Mouse (Mus musculus) intestine, embryonic 16.5 days (tissue): ENCODE data around the gene Tln2. TPM values are rescaled to one million over a fixed set of nuclear protein-coding genes. Genes with fewer than 3 reads are reported as not detected.

Experiments used
- ATAC-seq: fragments of 200-750 bp; cut with Nextera tagmentation; 2 replicates; pipeline ENCODE4 v1.8.0; 2017; ENCODE audit warnings: moderate TSS enrichment, moderate library complexity
- H3K27ac ChIP-seq: fragments of 300-500 bp; sonication (generic); 2 replicates; pipeline ENCODE4 v1.5.1; 2014; ENCODE audit warnings: mild to moderate bottlenecking, low read length
- H3K27me3 ChIP-seq: fragments of 300-500 bp; sonication (generic); replicated peaks from 2 replicates; pipeline ENCODE4 v1.6.1; 2014; ENCODE audit warnings: low read length, control low read depth, mixed read lengths; ENCODE audit not compliant: control insufficient read depth, insufficient read depth
- H3K36me3 ChIP-seq: fragments of 300-500 bp; sonication (generic); 2 replicates; pipeline ENCODE4 v1.6.1; 2014; ENCODE audit warnings: low read length, control low read depth; ENCODE audit not compliant: control insufficient read depth, insufficient read depth
- H3K4me1 ChIP-seq: fragments of 300-500 bp; sonication (generic); 2 replicates; pipeline ENCODE4 v1.6.1; 2014; ENCODE audit warnings: low read length, control low read depth, mixed read lengths; ENCODE audit not compliant: control insufficient read depth, insufficient read depth
- H3K4me2 ChIP-seq: fragments of 300-500 bp; sonication (generic); 2 replicates; pipeline ENCODE4 v1.6.1; 2014; ENCODE audit warnings: low read depth, low read length, control low read depth
- H3K4me3 ChIP-seq: fragments of 300-500 bp; sonication (generic); 2 replicates; pipeline ENCODE4 v1.5.1; 2014; ENCODE audit warnings: mild to moderate bottlenecking, low read length
- H3K9ac ChIP-seq: fragments of 300-500 bp; sonication (generic); 2 replicates; pipeline ENCODE4 v1.6.1; 2014; ENCODE audit warnings: low read depth, low read length
- H3K9me3 ChIP-seq: fragments of 300-500 bp; sonication (generic); 2 replicates; pipeline ENCODE4 v1.6.1; 2016; ENCODE audit warnings: low read length, control low read depth; ENCODE audit not compliant: control insufficient read depth
- WGBS: fragments of 180-500 bp; shearing (Covaris S2); extraction: QIAGEN DNeasy Blood & Tissue Kit; methylation state at CpG from one replicate; pipeline ENCODE4 v1.1.7; 2014; 5-methylcytosine and 5-hydroxymethylcytosine counted together
- polyA plus RNA-seq: library from polyadenylated mRNA; unstranded; fragments of >200 nt; fragmentation: Nextera tagmentation; extraction: Ambion mirVana; gene quantifications from 2 replicates; pipeline ENCODE4 v1.2.1, GENCODE M21; 2015

Gene Tln2
- polyA plus RNA-seq, 1 experiment from 2014 or later = 19.8 TPM

GRCm38 (mm10) chr9:67565801-67566258 is 6.3 kb upstream of the Tln2 start:
- no peak overlapping the region for H3K4me3 ChIP-seq
- H3K36me3 ChIP-seq = no peaks in the 10 kb centered on the region
- H3K27ac ChIP-seq = no peak overlapping the region
- no peak overlapping the region for H3K9ac ChIP-seq
- no peaks in the 10 kb centered on the region for H3K4me1 ChIP-seq
- no peak overlapping the region for H3K4me2 ChIP-seq
- WGBS = 68% methylated on average over 6 of the region's 6 CpGs
- no peak for ATAC-seq
- no peaks in the 10 kb centered on the region for H3K27me3 ChIP-seq
- no peaks in the 10 kb centered on the region for H3K9me3 ChIP-seq

GRCm38 (mm10) chr9:67549811-67550501 is 9.5 kb downstream of the Tln2 start:
- peaks cover 15% of the 10 kb centered on the region for H3K4me1 ChIP-seq
- no peak overlapping the region for H3K4me3 ChIP-seq
- ATAC-seq = no peak
- no peaks in the 10 kb centered on the region for H3K27me3 ChIP-seq
- no peaks in the 10 kb centered on the region for H3K9me3 ChIP-seq
- WGBS = 94% methylated on average over 8 of the region's 8 CpGs
- peak overlapping the region; percentile 41; the same call in 1 of the 2 replicates for H3K27ac ChIP-seq
- no peaks in the 10 kb centered on the region for H3K36me3 ChIP-seq
- H3K9ac ChIP-seq = no peak overlapping the region
- no peak overlapping the region for H3K4me2 ChIP-seq

GRCm38 (mm10) chr9:67549332-67549731 is 10.2 kb downstream of the Tln2 start:
- Histone ChIP-seq H3K27me3 (no peaks in the 10 kb centered on the region), H3K9ac (no peak overlapping the region; the same call in 1 of the 2 replicates), H3K36me3 (no peaks in the 10 kb centered on the region), H3K4me1 (peaks cover 15% of the 10 kb centered on the region), H3K4me2 (no peak overlapping the region), H3K9me3 (no peaks in the 10 kb centered on the region), H3K4me3 (no peak overlapping the region), H3K27ac (peak overlapping the region; percentile 41; the same call in 1 of the 2 replicates)
- 36% methylated on average over 4 of the region's 4 CpGs for WGBS
- no peak for ATAC-seq

- Histone ChIP-seq H3K4me1 (peaks cover 21% of the 10 kb centered on the region), H3K27ac (no peak overlapping the region), H3K4me2 (no peak overlapping the region), H3K4me3 (no peak overlapping the region), H3K36me3 (no peaks in the 10 kb centered on the region), H3K9me3 (no peaks in the 10 kb centered on the region), H3K9ac (no peak overlapping the region), H3K27me3 (no peaks in the 10 kb centered on the region)
- 74% methylated on average over 5 of the region's 5 CpGs for WGBS
- no peak for ATAC-seq
These were observed 12.9 kb downstream of the Tln2 start for GRCm38 (mm10) chr9:67546650-67547049.

- H3K4me3 ChIP-seq = no peak overlapping the region
- H3K9ac ChIP-seq = no peak overlapping the region
- H3K4me1 ChIP-seq = peaks cover 21% of the 10 kb centered on the region
- no peak for ATAC-seq
- H3K4me2 ChIP-seq = no peak overlapping the region
- H3K27me3 ChIP-seq = no peaks in the 10 kb centered on the region
- H3K9me3 ChIP-seq = no peaks in the 10 kb centered on the region
- no peak overlapping the region for H3K27ac ChIP-seq
- no peaks in the 10 kb centered on the region for H3K36me3 ChIP-seq
- 82% methylated on average over 3 of the region's 3 CpGs for WGBS
These were observed 13.7 kb downstream of the Tln2 start for GRCm38 (mm10) chr9:67545794-67546193.

- 53% methylated on average over 7 of the region's 7 CpGs for WGBS
- Histone ChIP-seq H3K27me3 (no peaks in the 10 kb centered on the region), H3K9me3 (no peaks in the 10 kb centered on the region), H3K27ac (no peak overlapping the region), H3K4me2 (no peak overlapping the region), H3K9ac (no peak overlapping the region), H3K4me3 (no peak overlapping the region), H3K36me3 (no peaks in the 10 kb centered on the region), H3K4me1 (peaks cover 27% of the 10 kb centered on the region)
- no peak for ATAC-seq
These were observed 14.7 kb downstream of the Tln2 start for GRCm38 (mm10) chr9:67544783-67545182.

GRCm38 (mm10) chr9:67541948-67542347 is 17.6 kb downstream of the Tln2 start:
- no peak for ATAC-seq
- no peak overlapping the region for H3K4me2 ChIP-seq
- no peak overlapping the region for H3K27ac ChIP-seq
- H3K27me3 ChIP-seq = no peaks in the 10 kb centered on the region
- no peaks in the 10 kb centered on the region for H3K9me3 ChIP-seq
- no peak overlapping the region for H3K4me3 ChIP-seq
- 69% methylated on average over 8 of the region's 8 CpGs for WGBS
- H3K9ac ChIP-seq = no peak overlapping the region
- peaks cover 18% of the 10 kb centered on the region for H3K4me1 ChIP-seq
- no peaks in the 10 kb centered on the region for H3K36me3 ChIP-seq

- Histone ChIP-seq H3K27me3 (no peaks in the 10 kb centered on the region), H3K36me3 (no peaks in the 10 kb centered on the region), H3K4me2 (no peak overlapping the region), H3K9ac (no peak overlapping the region), H3K27ac (no peak overlapping the region), H3K9me3 (no peaks in the 10 kb centered on the region), H3K4me1 (peaks cover 18% of the 10 kb centered on the region), H3K4me3 (no peak overlapping the region)
- WGBS = 43% methylated on average over 17 of the region's 17 CpGs
- ATAC-seq = no peak; the same call in 1 of the 2 replicates
These were observed 19.5 kb downstream of the Tln2 start for GRCm38 (mm10) chr9:67539776-67540706.

- Histone ChIP-seq H3K4me2 (no peak overlapping the region), H3K9ac (no peak overlapping the region), H3K4me3 (no peak overlapping the region), H3K36me3 (no peaks in the 10 kb centered on the region), H3K4me1 (0 out of 2 replicates have a peak, but pooled peaks cover under 1% of the 10 kb centered on the region), H3K9me3 (no peaks in the 10 kb centered on the region), H3K27me3 (no peaks in the 10 kb centered on the region), H3K27ac (no peak overlapping the region)
- 59% methylated on average over 7 of the region's 7 CpGs for WGBS
- no peak for ATAC-seq
These were observed 25.1 kb downstream of the Tln2 start for GRCm38 (mm10) chr9:67534420-67534819.
